Mouse (Mus musculus) heart, postnatal 0 days (tissue): ENCODE results near the gene Mrpl45. TPM values are rescaled to one million over a fixed set of nuclear protein-coding genes. Genes with fewer than 3 reads are reported as not detected.

Experiments
- ATAC-seq: fragments of 200-750 bp; cut with Nextera tagmentation; 2 replicates; pipeline ENCODE4 v1.8.0; 2017; ENCODE audit warnings: low read depth, moderate number of reproducible peaks, moderate library complexity; ENCODE audit not compliant: insufficient read depth
- DNase-seq: peaks from one replicate; pipeline ENCODE4 v3.0.0-alpha.2; 2016; ENCODE audit warnings: low spot score
- H3K27ac ChIP-seq: fragments of 300-500 bp; sonication (generic); 2 replicates; pipeline ENCODE4 v1.5.1; 2014; ENCODE audit warnings: low read depth, mild to moderate bottlenecking
- H3K27me3 ChIP-seq: fragments of 300-500 bp; sonication (generic); 2 replicates; pipeline ENCODE4 v1.6.1; 2014; ENCODE audit warnings: low read length, mixed read lengths; ENCODE audit not compliant: control insufficient read depth, insufficient read depth
- H3K36me3 ChIP-seq: fragments of 300-500 bp; sonication (generic); replicated peaks from 2 replicates; pipeline ENCODE4 v1.6.1; 2014; ENCODE audit warnings: low read length, mixed read lengths; ENCODE audit not compliant: control insufficient read depth, insufficient read depth
- H3K4me1 ChIP-seq: fragments of 300-500 bp; sonication (generic); 2 replicates; pipeline ENCODE4 v1.6.1; 2014; ENCODE audit warnings: antibody characterized with exemption; ENCODE audit not compliant: control insufficient read depth, insufficient read depth
- H3K4me2 ChIP-seq: fragments of 300-500 bp; sonication (generic); 2 replicates; pipeline ENCODE4 v1.6.1; 2014; ENCODE audit warnings: low read depth, mild to moderate bottlenecking, low read length, moderate library complexity
- H3K4me3 ChIP-seq: fragments of 300-500 bp; sonication (generic); 2 replicates; pipeline ENCODE4 v1.5.1; 2014; ENCODE audit warnings: low read depth, low read length
- H3K9ac ChIP-seq: fragments of 300-500 bp; sonication (generic); replicated peaks from 2 replicates; pipeline ENCODE4 v1.6.1; 2014; ENCODE audit warnings: low read depth, low read length, mixed read lengths
- H3K9me3 ChIP-seq: fragments of 300-500 bp; sonication (generic); replicated peaks from 2 replicates; pipeline ENCODE4 v1.6.1; 2016; ENCODE audit warnings: low read length; ENCODE audit not compliant: control insufficient read depth
- CTCF ChIP-seq: IDR thresholded peaks from 2 replicates; pipeline ENCODE4 v1.5.1; 2016; ENCODE audit warnings: antibody characterized with exemption, control low read depth, low read depth
- EP300 ChIP-seq: IDR thresholded peaks from 2 replicates; pipeline ENCODE4 v1.6.1; 2016; ENCODE audit warnings: antibody characterized with exemption, low read depth
- WGBS: fragments of 180-500 bp; shearing (Covaris S2); extraction: QIAGEN DNeasy Blood & Tissue Kit; methylation state at CpG from one replicate; pipeline ENCODE4 v1.1.7; 2014; 5-methylcytosine and 5-hydroxymethylcytosine counted together
- polyA plus RNA-seq: library from polyadenylated mRNA; unstranded; fragments of >200 nt; fragmentation: Nextera tagmentation; extraction: Ambion mirVana; gene quantifications from 2 replicates; pipeline ENCODE4 v1.2.1, GENCODE M21; 2015
- total RNA-seq: library from RNA; depleted of rRNA; stranded (reverse); fragments of >200 nt; gene quantifications from 2 replicates; pipeline ENCODE4 v1.2.3, GENCODE M21; 2014; ENCODE audit warnings: low replicate concordance

Gene Mrpl45
- total and polyA plus RNA-seq, 2 experiments from 2014 or later = 41.8 to 64.6 TPM

DNA sequence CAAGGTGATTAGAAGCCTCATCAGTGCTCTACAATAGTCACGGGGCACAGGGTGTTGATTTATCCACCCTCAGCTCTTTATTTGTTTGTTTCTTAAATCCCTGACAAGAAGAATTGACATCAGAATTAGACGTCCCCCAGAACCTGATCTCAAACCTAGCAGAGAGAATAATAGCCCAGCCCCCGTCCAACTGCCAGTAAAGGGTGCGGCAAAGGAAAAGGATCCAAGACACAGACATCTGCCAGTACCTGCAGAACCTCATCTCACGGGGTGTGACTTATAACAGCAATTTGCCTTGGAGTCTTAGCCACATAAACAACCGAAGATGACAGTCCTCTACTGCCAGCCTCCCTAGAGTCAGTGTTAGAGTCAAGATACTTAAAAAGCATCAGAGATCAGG, 28.5 kb upstream of the Mrpl45 start:
- ATAC-seq (no peak), DNase-seq (no peak)
- 61% methylated on average over 6 of the region's 6 CpGs for WGBS
- H3K9ac ChIP-seq = no peak overlapping the region
- no peak overlapping the region for H3K4me3 ChIP-seq
- no peak overlapping the region for H3K4me2 ChIP-seq
- no peak overlapping the region for H3K27ac ChIP-seq
- H3K9me3 ChIP-seq = no peaks in the 10 kb centered on the region
- H3K36me3 ChIP-seq = no peaks in the 10 kb centered on the region
- no peaks in the 10 kb centered on the region for H3K4me1 ChIP-seq
- TF ChIP-seq CTCF (no peak), EP300 (no peak)
- H3K27me3 ChIP-seq = no peaks in the 10 kb centered on the region

DNA sequence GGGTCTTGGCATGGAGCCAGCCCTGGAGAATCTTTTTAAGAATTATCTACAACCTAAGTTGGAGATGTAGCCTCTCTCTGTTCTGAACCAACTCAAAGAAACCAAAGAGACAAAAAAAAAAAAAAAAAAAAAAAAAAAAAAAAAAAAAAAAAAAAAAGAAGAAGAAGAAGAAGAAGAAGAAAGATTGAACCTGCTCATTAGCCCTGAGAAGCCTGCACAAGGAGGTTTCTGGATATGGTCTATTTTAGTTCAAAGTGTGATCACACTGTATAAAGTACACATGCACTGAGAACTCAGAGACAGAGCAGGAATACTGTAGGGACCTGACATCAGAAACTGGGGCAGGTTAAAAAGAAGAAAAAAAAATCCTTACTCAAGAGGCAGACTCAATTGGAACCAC, 27.9 kb upstream of the Mrpl45 start:
- TF ChIP-seq CTCF (no peak), EP300 (no peak)

DNA sequence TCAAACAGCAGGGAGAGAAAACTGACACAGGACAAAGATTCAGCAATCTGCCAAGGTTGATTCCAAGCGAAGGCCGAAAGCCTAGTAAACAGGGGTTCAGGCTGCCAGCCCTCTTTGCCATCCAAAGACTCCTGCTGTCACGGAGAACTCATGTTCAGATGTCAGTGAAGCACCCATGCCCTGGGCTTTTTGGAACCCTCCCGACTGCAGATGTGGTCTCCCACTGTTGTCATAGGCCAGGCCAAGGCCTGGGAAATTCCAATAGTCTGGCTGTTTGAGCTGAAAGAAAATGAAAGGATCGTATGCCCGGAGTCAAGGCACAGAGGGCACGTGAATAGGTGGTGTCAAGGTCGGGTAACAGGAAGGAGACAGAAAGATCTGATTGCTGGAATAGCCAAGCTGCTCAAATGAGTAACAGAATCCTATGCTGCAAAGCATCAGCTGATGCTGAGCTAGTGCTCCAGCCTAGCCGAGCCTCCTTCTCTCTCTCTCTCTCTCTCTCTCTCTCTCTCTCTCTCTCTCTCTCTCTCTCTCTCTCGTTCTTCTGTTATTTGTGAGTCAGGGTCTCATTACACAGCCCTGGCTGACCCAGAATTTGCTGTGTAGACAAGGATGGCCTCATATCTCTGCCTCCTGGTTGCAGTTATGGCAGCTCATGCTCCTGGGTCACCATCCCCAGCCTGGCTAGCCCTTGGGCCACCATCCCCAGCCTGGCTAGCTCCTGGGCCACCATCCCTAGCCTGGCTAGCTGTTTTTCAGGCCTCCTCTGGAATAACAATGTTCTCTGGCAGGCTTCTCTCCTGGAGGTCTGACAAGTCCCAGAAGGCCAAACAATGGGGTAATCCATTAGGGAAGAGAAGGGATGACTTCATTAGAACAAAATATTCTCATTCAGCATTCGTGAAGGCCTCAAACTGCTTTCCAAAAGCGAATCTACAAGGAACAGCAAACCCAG, 26.0 kb upstream of the Mrpl45 start:
- TF ChIP-seq EP300 = no peak
- TF ChIP-seq CTCF = no peak
- no peak overlapping the region for H3K4me3 ChIP-seq
- no peaks in the 10 kb centered on the region for H3K9me3 ChIP-seq
- WGBS = 55% methylated on average over 12 of the region's 12 CpGs
- H3K4me2 ChIP-seq = no peak overlapping the region
- no peak overlapping the region for H3K9ac ChIP-seq
- DNase-seq (no peak), ATAC-seq (no peak)
- H3K4me1 ChIP-seq = no peaks in the 10 kb centered on the region
- H3K27me3 ChIP-seq = no peaks in the 10 kb centered on the region
- no peak overlapping the region for H3K27ac ChIP-seq
- no peaks in the 10 kb centered on the region for H3K36me3 ChIP-seq

More for the DNA sequence above, 27.9 kb upstream of the Mrpl45 start:
- Histone ChIP-seq H3K4me3 (no peak overlapping the region), H3K9me3 (no peaks in the 10 kb centered on the region), H3K9ac (no peak overlapping the region), H3K4me1 (no peaks in the 10 kb centered on the region), H3K4me2 (no peak overlapping the region), H3K27me3 (no peaks in the 10 kb centered on the region), H3K36me3 (no peaks in the 10 kb centered on the region), H3K27ac (no peak overlapping the region)
- DNase-seq (no peak), ATAC-seq (no peak)

DNA sequence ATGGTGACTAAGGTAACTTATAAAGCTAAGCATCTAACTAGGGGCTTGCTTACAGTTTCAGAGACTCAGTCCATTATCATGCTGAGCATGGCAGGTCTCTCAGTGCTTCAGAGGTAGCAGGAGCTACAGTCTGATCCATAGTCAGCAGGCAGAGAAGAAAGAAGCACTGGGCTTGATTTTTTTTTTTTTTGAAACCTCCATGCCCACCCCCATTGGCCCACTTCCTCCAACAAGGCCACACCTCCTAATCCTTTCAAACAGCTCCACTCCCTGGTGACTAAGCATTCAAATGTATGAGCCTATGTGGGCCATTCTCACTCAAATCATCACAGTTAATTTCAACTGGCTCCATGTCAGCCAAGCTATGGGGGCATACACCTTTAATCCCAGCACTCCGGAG, 22.8 kb upstream of the Mrpl45 start:
- no peak overlapping the region for H3K4me3 ChIP-seq
- no peaks in the 10 kb centered on the region for H3K4me1 ChIP-seq
- no peak overlapping the region for H3K4me2 ChIP-seq
- no peak overlapping the region for H3K9ac ChIP-seq
- ATAC-seq (no peak), DNase-seq (no peak)
- H3K27ac ChIP-seq = no peak overlapping the region
- no peaks in the 10 kb centered on the region for H3K9me3 ChIP-seq
- no peaks in the 10 kb centered on the region for H3K27me3 ChIP-seq
- no peak for TF ChIP-seq CTCF
- WGBS = 96% methylated on average over 1 of the region's 1 CpGs
- no peaks in the 10 kb centered on the region for H3K36me3 ChIP-seq

DNA sequence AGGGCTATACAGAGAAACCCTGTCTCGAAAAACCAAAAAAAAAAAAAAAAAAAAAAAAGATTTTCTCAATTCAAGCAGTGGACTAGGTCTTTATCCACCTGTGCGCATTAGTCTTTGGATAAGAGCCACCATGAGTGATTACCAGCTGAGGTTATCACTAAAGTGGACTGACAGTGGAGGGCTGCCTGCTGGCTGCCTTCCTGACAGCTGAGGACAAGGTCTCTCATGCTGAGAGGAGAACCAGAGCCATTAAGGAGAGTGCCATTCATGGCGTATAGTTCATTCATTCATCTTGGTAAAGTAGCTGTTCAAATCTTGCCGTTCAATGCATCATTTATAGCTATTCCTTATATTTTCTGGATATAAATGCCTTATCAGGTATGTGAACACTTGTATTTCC, 19.0 kb upstream of the Mrpl45 start:
- H3K4me2 ChIP-seq = no peak overlapping the region
- no peak overlapping the region for H3K4me3 ChIP-seq
- no peaks in the 10 kb centered on the region for H3K27me3 ChIP-seq
- H3K36me3 ChIP-seq = no peaks in the 10 kb centered on the region
- no peaks in the 10 kb centered on the region for H3K9me3 ChIP-seq
- no peak for TF ChIP-seq EP300
- TF ChIP-seq CTCF = no peak
- 0 out of 2 replicates have a peak, but pooled peaks cover 8% of the 10 kb centered on the region for H3K4me1 ChIP-seq
- no peak overlapping the region for H3K9ac ChIP-seq
- WGBS = 40% methylated on average over 3 of the region's 4 CpGs
- ATAC-seq (no peak), DNase-seq (no peak)
- H3K27ac ChIP-seq = no peak overlapping the region

DNA sequence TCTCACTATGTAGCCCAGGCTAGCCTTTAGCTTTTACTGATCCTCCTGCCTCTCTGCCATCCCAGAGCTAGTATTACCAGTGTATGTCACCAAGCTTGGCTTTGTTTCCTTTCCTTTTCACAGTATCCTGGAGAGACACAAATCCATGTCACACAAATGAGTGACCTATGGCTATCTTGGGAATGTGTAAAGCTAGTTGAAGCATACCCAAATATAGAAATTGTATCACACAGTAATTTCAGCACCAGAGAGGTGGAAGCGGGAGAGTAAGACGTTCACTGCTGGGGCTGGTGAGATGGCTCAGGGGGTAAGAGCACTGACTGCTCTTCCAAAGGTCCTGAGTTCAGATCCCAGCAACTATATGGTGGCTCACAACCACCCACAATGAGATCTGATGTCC, 15.6 kb upstream of the Mrpl45 start:
- Histone ChIP-seq H3K9me3 (no peaks in the 10 kb centered on the region), H3K4me2 (no peak overlapping the region), H3K36me3 (no peaks in the 10 kb centered on the region), H3K4me3 (no peak overlapping the region), H3K27me3 (no peaks in the 10 kb centered on the region), H3K9ac (no peak overlapping the region), H3K27ac (peak overlapping the region; percentile 24), H3K4me1 (peaks cover 15% of the 10 kb centered on the region; the same call in 1 of the 2 replicates)
- DNase-seq (peak; percentile 71), ATAC-seq (peak; percentile 65)
- TF ChIP-seq CTCF (no peak), EP300 (peak; percentile 36; the same call in 1 of the 2 replicates)
- WGBS = 34% methylated on average over 2 of the region's 2 CpGs
